Mouse (Mus musculus) gastrocnemius, adult 8-10 months (tissue): ENCODE measurements around the gene Sec11a. TPM values are rescaled to one million over a fixed set of nuclear protein-coding genes. Genes with fewer than 3 reads are reported as not detected.

Experiments
- DNase-seq, 2 experiments: peaks; one replicate each; pipeline ENCODE4 v3.0.0; 2022; ENCODE audit warnings: low spot score in 2 of 2
- total RNA-seq, 4 experiments: library from RNA; stranded (reverse); gene quantifications; 2 replicates each; pipeline ENCODE4 v1.2.4; 2022

Sec11a gene
- total RNA-seq, 4 experiments from 2014 or later, result 24.9 to 33.7 (median 25.5) TPM

GRCm38 (mm10) chr7:80900944-80901501 is 46.6 kb downstream of the Sec11a start, which contains the start of gene Wdr73:
Wdr73 (minus strand) TSS chr7:80901269.
- peak; percentile 75 to 84 for DNase-seq

GRCm38 (mm10) chr7:80897721-80898120 is 49.9 kb downstream of the Sec11a start:
- no peak for DNase-seq

- no peak for DNase-seq
These were observed 50.4 kb downstream of the Sec11a start for GRCm38 (mm10) chr7:80897134-80897533.

DNA sequence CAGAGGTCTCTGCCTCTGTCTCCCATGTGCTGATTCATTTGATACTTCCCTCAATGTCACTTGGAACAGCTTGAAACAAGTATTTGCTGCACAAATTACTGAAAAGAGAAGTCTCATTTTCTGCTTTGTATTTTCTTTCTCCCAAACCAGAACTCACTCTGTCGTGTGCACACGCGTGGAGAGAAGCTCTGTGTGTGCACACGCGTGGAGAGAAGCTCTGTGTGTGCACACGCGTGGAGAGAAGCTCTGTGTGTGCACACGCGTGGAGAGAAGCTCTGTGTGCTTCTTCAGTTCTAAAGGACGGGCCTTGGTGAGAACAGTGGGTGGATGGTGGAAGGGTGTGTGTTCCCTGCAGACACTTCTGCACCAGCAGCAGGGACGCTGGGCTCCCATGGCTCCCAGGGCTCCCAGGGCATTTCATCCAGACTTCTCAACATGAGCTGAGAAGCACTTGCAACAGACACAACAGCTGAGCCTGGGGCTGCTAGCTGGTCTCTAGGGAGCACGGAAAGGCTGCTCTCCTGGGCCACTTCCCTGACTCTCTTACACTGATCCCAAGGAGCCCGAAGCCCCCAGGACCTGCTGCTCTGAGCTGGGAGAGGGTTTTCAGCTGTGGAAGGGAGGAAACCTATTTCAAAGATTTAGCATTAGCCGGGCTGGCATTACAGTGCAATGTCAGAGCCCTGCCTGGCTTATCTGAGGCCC is 52.6 kb downstream of the Sec11a start:
- no peak for DNase-seq

- DNase-seq, result no peak
These were observed 53.4 kb downstream of the Sec11a start for GRCm38 (mm10) chr7:80894196-80894595.

GRCm38 (mm10) chr7:80893753-80894129 is 53.8 kb downstream of the Sec11a start:
- no peak for DNase-seq

DNA sequence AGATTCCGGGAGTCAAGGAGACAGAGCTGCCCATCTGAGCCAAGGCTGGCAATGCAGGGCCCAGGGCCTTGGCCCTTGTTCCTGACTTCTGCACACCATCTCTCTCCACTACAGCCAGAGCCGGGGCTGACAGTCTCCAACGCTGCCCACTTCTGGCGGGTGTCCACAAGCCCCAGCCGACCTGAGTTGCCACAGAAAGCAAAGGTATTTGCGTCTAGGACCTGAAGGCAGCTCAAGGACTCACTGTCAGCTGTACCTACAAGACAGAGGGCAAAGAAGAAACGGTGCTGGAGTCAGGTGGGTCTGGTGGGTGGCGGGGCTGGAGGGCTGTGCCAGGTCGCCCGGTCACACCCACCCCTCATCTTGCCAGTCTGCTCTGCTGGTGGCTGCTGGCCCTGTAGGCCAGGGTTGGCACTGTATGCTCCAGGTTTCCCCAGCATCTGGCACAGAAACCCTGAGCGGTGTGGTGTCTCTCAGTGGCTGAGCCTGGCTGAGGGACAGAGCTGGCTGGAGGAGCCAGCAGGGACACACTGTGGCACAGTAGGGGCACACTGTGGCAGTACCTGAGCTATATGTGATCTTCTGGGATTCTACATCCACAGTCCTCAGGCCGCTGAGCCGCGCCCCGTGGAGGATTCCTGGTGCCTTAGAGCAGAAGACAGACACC is 54.4 kb downstream of the Sec11a start:
- DNase-seq, result no peak

GRCm38 (mm10) chr7:80889841-80890241 is 57.7 kb downstream of the Sec11a start:
- DNase-seq, result no peak

DNA sequence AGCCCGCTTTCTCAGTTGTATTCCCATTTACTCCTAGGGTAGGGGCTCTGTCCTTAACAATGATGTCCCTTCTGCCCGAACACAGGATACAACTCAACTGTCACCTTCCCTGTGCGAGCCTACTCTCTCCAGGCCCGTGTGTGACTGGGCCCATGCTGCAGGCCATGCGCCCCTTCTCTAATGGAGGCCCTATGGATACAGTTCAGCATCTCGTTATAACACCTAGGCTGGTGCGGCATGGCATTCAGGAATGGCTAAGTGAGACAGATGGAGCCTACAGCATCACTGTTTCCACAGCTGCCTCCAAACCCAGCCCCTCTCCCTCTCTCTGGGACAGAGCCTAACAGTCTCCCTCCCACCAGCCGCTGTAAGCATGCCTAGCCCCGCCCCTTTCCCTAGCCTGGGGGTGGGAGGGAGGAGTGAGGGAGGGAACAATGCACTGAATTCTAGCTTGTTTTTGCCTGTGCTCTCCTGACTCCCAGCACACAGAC is 58.5 kb downstream of the Sec11a start:
- no peak for DNase-seq

GRCm38 (mm10) chr7:80888595-80888994 is 59.0 kb downstream of the Sec11a start:
- DNase-seq, result no peak

- no peak for DNase-seq
These were observed 61.9 kb downstream of the Sec11a start for GRCm38 (mm10) chr7:80885666-80886065.

DNA sequence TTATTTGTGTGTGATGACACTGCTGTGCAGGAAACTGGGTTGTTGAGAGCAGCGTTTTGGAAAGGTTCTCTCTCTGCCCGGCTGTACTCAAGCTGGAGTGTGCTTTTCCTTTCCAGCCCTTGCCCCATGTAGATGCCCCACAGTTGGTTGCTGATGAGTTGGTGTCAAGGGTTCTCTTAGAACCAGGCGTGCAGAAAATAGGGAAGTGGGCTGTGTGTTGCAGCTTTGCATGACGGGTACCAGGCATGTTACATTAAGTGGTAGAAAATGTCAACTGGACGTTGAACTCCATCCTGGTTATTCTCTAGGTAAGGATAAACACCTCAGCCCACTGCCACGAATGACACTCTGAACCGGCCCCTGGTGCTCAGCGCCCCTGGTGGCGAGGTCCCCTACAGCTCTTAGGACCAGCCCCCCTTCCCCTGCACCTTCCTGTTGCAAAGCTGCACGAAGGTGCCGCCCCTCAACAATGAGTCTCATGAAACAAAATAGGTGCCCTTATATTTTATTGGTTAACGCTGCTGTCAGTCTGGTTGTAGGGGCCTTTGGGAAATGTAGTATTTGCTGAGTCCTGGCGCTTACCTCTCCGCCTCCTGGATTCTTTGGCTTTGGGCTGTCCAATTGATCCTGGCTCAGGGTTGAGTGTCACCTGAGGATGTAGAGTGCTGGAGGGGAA is 64.6 kb downstream of the Sec11a start:
- DNase-seq, result no peak

- no peak for DNase-seq
These were observed 71.9 kb downstream of the Sec11a start for GRCm38 (mm10) chr7:80875727-80876126.

DNA sequence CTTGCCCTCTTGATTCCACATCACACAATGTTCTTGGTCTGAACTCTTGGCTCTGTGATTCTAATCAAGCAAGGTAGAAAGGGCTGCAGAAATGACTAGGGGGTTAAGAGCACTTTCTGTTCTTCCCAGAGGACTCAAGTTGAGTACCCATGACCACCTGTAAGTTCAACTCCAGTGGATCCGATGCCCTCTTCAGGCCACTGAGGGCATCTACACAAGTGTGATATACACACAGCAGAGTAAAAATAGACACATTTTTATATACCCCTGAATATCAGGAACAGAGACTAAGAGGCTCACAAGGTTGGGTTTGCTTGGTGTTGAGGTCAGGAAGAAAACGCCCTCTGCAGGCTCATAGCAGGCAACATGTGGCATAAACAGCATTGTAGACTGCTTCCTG is 73.9 kb downstream of the Sec11a start:
- DNase-seq, result no peak

- DNase-seq, result no peak
These were observed 74.5 kb downstream of the Sec11a start for GRCm38 (mm10) chr7:80873038-80873437.

GRCm38 (mm10) chr7:80868686-80869085 is 78.9 kb downstream of the Sec11a start:
- DNase-seq, result no peak

DNA sequence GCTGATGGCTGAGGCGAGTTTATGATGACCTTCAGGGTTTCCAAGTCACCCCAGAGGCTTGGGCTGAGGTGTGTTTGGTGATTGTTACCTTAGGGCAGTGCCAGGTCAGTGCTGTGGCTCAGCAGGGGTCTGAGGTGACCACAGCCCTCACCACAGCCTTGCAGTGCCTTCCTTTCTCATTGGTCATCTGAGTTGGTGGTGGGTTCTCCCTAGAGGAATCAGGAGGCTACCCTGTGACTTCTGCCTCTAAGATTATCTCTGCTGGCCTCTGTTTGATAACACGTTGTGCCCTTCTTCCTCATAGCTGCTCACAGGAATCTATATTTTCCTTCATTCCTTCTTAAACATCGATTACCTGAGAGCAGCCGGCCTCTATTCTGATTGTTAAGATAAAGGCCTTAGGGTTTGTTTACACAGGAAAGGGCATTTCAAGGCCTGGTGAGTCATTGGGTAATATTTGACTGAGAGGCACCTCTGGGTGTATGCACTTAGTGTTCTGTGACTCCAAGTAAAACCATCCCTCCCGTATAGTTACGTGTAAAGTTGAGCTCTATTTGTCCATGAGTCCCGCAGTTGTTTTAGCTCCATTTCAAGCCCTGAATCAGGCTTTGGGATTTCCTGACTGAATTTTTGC is 80.9 kb downstream of the Sec11a start:
- DNase-seq, result no peak

- no peak for DNase-seq
These were observed 82.1 kb downstream of the Sec11a start for GRCm38 (mm10) chr7:80865521-80865920.

DNA sequence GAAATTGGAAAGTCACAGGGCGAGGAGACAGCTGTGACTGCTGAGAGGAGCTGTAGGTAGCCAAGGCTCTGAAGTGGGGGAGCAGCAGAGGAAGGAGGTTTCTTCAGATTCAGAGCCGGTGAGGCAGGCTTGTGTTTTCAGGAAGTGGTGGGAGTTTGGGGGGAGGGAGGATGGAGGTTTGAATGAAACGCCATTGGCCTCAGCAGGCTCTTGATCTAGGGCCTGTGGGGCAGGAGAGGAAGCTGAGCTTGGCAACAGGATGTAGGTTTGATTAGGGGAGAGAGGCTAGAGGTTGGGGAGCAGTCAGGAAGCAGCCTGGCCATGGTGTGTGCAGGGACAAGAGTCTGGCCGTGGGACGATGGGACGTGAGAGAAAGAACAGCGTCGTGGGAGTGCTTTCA is 82.7 kb downstream of the Sec11a start:
- DNase-seq, result no peak

GRCm38 (mm10) chr7:80864151-80864550 is 83.4 kb downstream of the Sec11a start:
- no peak for DNase-seq

DNA sequence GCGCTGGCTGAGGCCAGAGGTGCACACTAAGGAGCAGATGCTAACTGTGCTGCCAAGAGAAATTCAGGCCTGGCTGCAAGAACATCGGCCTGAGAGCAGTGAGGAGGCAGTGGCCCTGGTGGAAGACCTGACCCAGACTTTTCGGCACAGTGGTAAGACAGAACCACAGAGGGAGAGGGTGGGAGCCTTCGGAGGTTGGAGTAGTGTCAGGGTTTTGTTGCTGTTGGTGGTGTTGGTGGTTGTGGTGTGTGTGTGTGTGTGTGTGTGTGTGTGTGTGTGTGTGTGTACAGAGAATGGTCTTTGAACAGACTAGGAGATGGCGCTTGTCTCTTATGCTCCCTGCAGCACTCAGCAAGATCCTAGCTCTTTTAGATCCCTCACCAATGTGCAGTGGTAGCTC is 84.1 kb downstream of the Sec11a start:
- no peak for DNase-seq

DNA sequence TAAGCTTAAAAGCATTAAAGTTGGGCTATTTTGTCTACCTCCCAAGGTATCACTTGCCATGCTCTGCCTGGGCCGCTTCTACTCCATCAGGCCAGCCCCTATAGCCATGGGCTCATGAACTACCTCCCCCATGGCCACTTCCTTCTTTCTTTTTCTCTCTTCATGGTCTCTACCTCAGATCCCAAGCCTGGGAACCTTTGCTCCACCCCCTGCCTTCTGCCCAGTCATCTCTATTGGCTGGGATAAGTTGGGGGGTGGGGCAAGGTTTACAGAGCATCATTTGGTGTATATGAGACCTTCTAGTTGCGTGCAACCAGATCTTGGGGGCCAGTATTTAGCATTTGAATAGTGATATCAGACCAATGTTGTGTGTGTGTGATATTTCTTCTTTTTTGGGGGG is 85.1 kb downstream of the Sec11a start:
- no peak for DNase-seq
